In the genomic region with DNA sequence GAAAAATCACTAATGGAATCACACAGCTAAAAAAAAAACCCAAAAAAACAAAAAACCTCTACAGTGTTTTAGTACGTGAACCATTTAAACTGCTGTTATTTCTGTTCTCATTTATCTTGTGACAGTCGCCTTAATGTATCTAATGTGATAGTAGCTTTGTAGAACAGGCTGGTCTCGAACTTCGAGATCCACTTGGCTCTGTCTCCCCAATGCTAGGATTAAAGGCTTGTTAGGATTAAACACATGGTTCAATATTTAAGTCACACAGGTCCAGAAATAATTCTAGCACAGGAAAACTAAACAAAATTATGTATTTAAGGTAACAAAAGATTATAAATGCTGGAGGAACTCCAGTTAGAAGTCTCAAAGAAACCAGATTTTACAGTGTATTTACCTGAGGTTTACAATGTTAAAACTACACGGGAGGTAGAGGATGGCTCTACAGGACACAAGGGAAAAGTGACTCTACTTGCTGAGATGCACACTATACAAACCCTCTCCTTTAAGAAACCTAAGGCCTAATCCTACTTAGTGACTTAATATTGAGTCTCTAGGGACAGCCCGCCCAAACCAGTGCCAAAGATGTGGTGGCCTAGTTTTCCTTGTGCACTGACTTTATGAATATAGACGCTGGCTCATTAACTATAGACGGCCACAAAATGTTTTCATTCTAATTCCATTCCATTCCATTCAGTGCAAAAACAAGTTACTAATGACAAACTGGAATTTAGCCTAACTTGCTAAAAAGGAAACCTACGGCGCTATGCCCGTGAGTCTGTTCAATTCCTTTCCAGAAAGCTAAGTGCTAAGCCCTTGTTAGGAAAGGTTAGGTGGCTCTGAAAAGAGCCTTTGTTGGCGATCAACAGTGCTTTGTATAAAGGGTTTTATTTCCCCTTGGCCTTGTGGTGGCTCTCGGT, we compare ENCODE assay signal across 8 mouse cellular contexts. TPM values are rescaled to one million over a fixed set of nuclear protein-coding genes. Genes with fewer than 3 reads are reported as not detected.
DNase-seq lines count a peak whose midpoint lies in the region; ATAC-seq lines count a peak whose summit lies in the region.

No protein-coding gene starts in this region.

- DNase-seq in kidney, postnatal 25 days: no peak
- peak; percentile 66 for DNase-seq in R1 (ENCODE audit: low read depth, low spot score)
- no peak for DNase-seq in midbrain, embryonic 10.5 days (ENCODE audit: low spot score)
- DNase-seq in right cerebral cortex, postnatal 36 days (ENCODE audit: low spot score in 2 of 2): no peak
- no peak for DNase-seq in layer of hippocampus, postnatal 14 days (ENCODE audit: low spot score in 2 of 2)
- DNase-seq in urinary bladder, postnatal 25 days (ENCODE audit: low spot score): no peak

- 4% methylated on average over 13 of the region's 13 CpGs for WGBS in kidney, embryonic 15.5 days
- WGBS in forebrain, embryonic 16.5 days: under 1% methylated on average over 13 of the region's 13 CpGs
- 3% methylated on average over 13 of the region's 13 CpGs for WGBS in midbrain, embryonic 10.5 days

- H3K36me3 ChIP-seq in kidney, embryonic 15.5 days: no peaks in the 10 kb centered on the region
- H3K36me3 ChIP-seq in forebrain, embryonic 16.5 days (ENCODE audit: control insufficient read depth, insufficient read depth): no peaks in the 10 kb centered on the region
- H3K36me3 ChIP-seq in midbrain, embryonic 10.5 days: no peaks in the 10 kb centered on the region

- H3K4me2 ChIP-seq in kidney, embryonic 15.5 days: peak overlapping the region; percentile 68
- peak overlapping the region; percentile 65 for H3K4me2 ChIP-seq in forebrain, embryonic 16.5 days (ENCODE audit: low read length)

- ATAC-seq in kidney, embryonic 15.5 days (replicated peaks; ENCODE audit: low FRiP score): no peak
- ATAC-seq in forebrain, embryonic 16.5 days: no peak; the same call in 1 of the 2 replicates

- H3K27ac ChIP-seq in kidney, embryonic 15.5 days: peak overlapping the region; percentile 98
- H3K27ac ChIP-seq in forebrain, embryonic 16.5 days (ENCODE audit: low read length): peak overlapping the region; percentile 73
- peak overlapping the region; percentile 95 for H3K27ac ChIP-seq in midbrain, embryonic 10.5 days (replicated peaks)

- H3K9me3 ChIP-seq in kidney, embryonic 15.5 days (replicated peaks): no peaks in the 10 kb centered on the region
- no peaks in the 10 kb centered on the region for H3K9me3 ChIP-seq in forebrain, embryonic 16.5 days (ENCODE audit: control insufficient read depth, low read length)
- H3K9me3 ChIP-seq in midbrain, embryonic 10.5 days (replicated peaks): no peaks in the 10 kb centered on the region

- H3K4me1 ChIP-seq in kidney, embryonic 15.5 days: peaks cover 21% of the 10 kb centered on the region
- H3K4me1 ChIP-seq in forebrain, embryonic 16.5 days (replicated peaks; ENCODE audit: control insufficient read depth, insufficient read depth, low read length): peaks cover 20% of the 10 kb centered on the region
- H3K4me1 ChIP-seq in midbrain, embryonic 10.5 days: peaks cover 42% of the 10 kb centered on the region

- H3K4me3 ChIP-seq in kidney, embryonic 15.5 days (replicated peaks): peak overlapping the region; percentile 44
- H3K4me3 ChIP-seq in forebrain, embryonic 16.5 days (replicated peaks; ENCODE audit: low read length): peak overlapping the region; percentile 41
- peak overlapping the region; percentile 61 for H3K4me3 ChIP-seq in midbrain, embryonic 10.5 days

- H3K9ac ChIP-seq in kidney, embryonic 15.5 days: peak overlapping the region; percentile 49
- H3K9ac ChIP-seq in forebrain, embryonic 16.5 days (replicated peaks; ENCODE audit: low read depth, low read length): peak overlapping the region; percentile 37; the same call in 1 of the 2 replicates

- H3K27me3 ChIP-seq in kidney, embryonic 15.5 days: no peaks in the 10 kb centered on the region
- no peaks in the 10 kb centered on the region for H3K27me3 ChIP-seq in forebrain, embryonic 16.5 days (replicated peaks; ENCODE audit: control insufficient read depth, insufficient read depth, low read length)
- no peaks in the 10 kb centered on the region for H3K27me3 ChIP-seq in midbrain, embryonic 10.5 days (ENCODE audit: low read depth, poor library complexity, severe bottlenecking)

RNA-seq across cellular contexts. Expression of a gene that starts 0.7 kb away (rescaled TPM):
- 30.5 and 31.4 TPM in 2 replicates for polyA plus RNA-seq in kidney, embryonic 15.5 days (2015; fragmentation: Nextera tagmentation; extraction: Ambion mirVana)
- polyA plus RNA-seq in forebrain, embryonic 16.5 days (2015; fragmentation: Nextera tagmentation; extraction: Ambion mirVana): 14.0 and 14.5 TPM in 2 replicates
- polyA plus RNA-seq in midbrain, embryonic 10.5 days (2016; fragmentation: Nextera tagmentation; extraction: Ambion mirVana): 51.3 and 52.5 TPM in 2 replicates
- total RNA-seq in layer of hippocampus, postnatal 14 days (2021): 10 to 100 TPM; 42.3 to 60.3 TPM

RNA-seq across cellular contexts. Expression of a gene that starts 0.8 kb away (rescaled TPM):
- polyA plus RNA-seq in kidney, embryonic 15.5 days (2015; fragmentation: Nextera tagmentation; extraction: Ambion mirVana): 59.1 and 68.1 TPM in 2 replicates
- polyA plus RNA-seq in forebrain, embryonic 16.5 days (2015; fragmentation: Nextera tagmentation; extraction: Ambion mirVana): 8.5 and 13.4 TPM in 2 replicates
- 64.8 and 64.9 TPM in 2 replicates for polyA plus RNA-seq in midbrain, embryonic 10.5 days (2016; fragmentation: Nextera tagmentation; extraction: Ambion mirVana)
- 10 to 100 TPM; 26.7 to 27.2 TPM for total RNA-seq in layer of hippocampus, postnatal 14 days (2021)

RNA-seq across cellular contexts. Expression of a gene that starts 1.1 kb away (rescaled TPM):
- 16.8 and 19.2 TPM in 2 replicates for polyA plus RNA-seq in kidney, embryonic 15.5 days (2015; fragmentation: Nextera tagmentation; extraction: Ambion mirVana)
- polyA plus RNA-seq in forebrain, embryonic 16.5 days (2015; fragmentation: Nextera tagmentation; extraction: Ambion mirVana): 2.1 and 3.1 TPM in 2 replicates
- 14.7 and 16.2 TPM in 2 replicates for polyA plus RNA-seq in midbrain, embryonic 10.5 days (2016; fragmentation: Nextera tagmentation; extraction: Ambion mirVana)
- total RNA-seq in layer of hippocampus, postnatal 14 days (2021): 10 to 100 TPM; 17.3 to 22.7 TPM

RNA-seq across cellular contexts. Expression of a gene that starts 6.2 kb away (rescaled TPM):
- polyA plus RNA-seq in kidney, embryonic 15.5 days (2015; fragmentation: Nextera tagmentation; extraction: Ambion mirVana): 8.8 and 12.6 TPM in 2 replicates
- 3.3 TPM in 1 of 2 replicates, not detected in the other for polyA plus RNA-seq in forebrain, embryonic 16.5 days (2015; fragmentation: Nextera tagmentation; extraction: Ambion mirVana)
- 9.4 and 9.7 TPM in 2 replicates for polyA plus RNA-seq in midbrain, embryonic 10.5 days (2016; fragmentation: Nextera tagmentation; extraction: Ambion mirVana)
- 10 to 100 TPM; 22.2 to 42.1 TPM for total RNA-seq in layer of hippocampus, postnatal 14 days (2021)

RNA-seq across cellular contexts. Expression of a gene that starts 6.5 kb away (rescaled TPM):
- 9.8 and 11.2 TPM in 2 replicates for polyA plus RNA-seq in kidney, embryonic 15.5 days (2015; fragmentation: Nextera tagmentation; extraction: Ambion mirVana)
- polyA plus RNA-seq in forebrain, embryonic 16.5 days (2015; fragmentation: Nextera tagmentation; extraction: Ambion mirVana): not detected in 2 replicates
- 10.6 and 11.4 TPM in 2 replicates for polyA plus RNA-seq in midbrain, embryonic 10.5 days (2016; fragmentation: Nextera tagmentation; extraction: Ambion mirVana)
- 10 to 100 TPM; 60.0 to 62.5 TPM for total RNA-seq in layer of hippocampus, postnatal 14 days (2021)
